Mouse (Mus musculus) E14TG2a.4 (cell line): ENCODE results near the gene Dhrs11.

Experiments used
- CTCF ChIP-seq: conservative IDR thresholded peaks from 2 replicates; pipeline ENCODE4 v1.5.1; 2014; ENCODE audit warnings: low read length
- POU5F1 ChIP-seq: IDR thresholded peaks from 2 replicates; pipeline ENCODE4 v1.6.1; 2014; ENCODE audit warnings: low read length, borderline replicate concordance

DNA sequence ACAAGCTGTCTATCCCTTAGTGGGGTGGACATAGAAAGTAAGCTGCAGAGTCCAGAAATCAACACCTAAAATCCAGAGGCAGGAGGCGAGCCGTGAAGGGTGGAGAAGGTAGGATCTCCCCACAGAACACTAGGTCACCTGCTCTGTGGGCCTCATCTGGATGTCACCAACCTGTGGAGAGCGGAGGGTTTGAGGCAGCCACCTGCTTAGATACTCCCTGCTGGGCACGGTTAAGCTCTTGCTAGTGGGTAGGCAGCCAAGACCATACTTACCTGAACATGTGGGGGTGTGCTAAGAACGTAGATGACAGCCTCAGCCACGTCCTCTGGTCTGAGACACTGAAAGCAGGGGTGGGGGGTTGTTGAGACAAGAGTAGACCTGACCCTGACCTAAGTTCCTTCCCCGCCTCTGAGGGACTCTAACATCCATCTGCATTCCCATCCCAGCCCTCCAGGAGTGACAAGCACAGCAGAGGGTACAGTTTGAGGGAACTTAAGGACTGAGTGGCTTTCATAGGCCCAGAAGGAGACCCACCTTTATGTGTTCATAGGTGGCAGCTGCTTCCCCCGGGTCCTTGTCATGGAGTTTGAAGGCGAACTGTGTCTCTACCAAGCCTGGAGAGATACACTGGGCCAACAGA is 7.5 kb downstream of the Dhrs11 start:
- TF ChIP-seq CTCF (no peak), POU5F1 (no peak)
